Mouse (Mus musculus) right cerebral cortex, adult 18-20 months (tissue): ENCODE data around the gene Rps18.
A peak's percentile ranks its signal among the peaks of the same experiment; 100 is the strongest.
"Not testable (repeated sequence)": the region's sequence is repeated elsewhere in the genome, so short reads cannot be mapped to it uniquely, and the experiment has no call there.

Experiments
- DNase-seq: peaks from one replicate; pipeline ENCODE4 v3.0.0; 2022; ENCODE audit warnings: mixed read lengths

Rps18 gene

GRCm38 (mm10) chr17:33965846-33966550, 10.2 kb upstream of the Rps18 start:
- no peak for DNase-seq

- no peak for DNase-seq
Observed at GRCm38 (mm10) chr17:33965082-33965845, 9.5 kb upstream of the Rps18 start.

GRCm38 (mm10) chr17:33962876-33963275, 7.1 kb upstream of the Rps18 start:
- DNase-seq, result no peak

- no peak for DNase-seq
Observed at GRCm38 (mm10) chr17:33959948-33960347, 4.1 kb upstream of the Rps18 start.

GRCm38 (mm10) chr17:33959135-33959534, 3.3 kb upstream of the Rps18 start:
- no peak for DNase-seq

GRCm38 (mm10) chr17:33958451-33958850, 2.6 kb upstream of the Rps18 start:
- DNase-seq, result no peak

GRCm38 (mm10) chr17:33957493-33957892, 1.7 kb upstream of the Rps18 start:
- DNase-seq, result no peak

- DNase-seq, result no peak
Observed at GRCm38 (mm10) chr17:33956336-33956735, 535 bp upstream of the Rps18 start.

GRCm38 (mm10) chr17:33954646-33955554, 901 bp downstream of the Rps18 start:
- DNase-seq, result no peak

- DNase-seq, result no peak
Observed at GRCm38 (mm10) chr17:33953961-33954565, 1.7 kb downstream of the Rps18 start.

GRCm38 (mm10) chr17:33953310-33953709, 2.5 kb downstream of the Rps18 start:
- DNase-seq, result no peak

- DNase-seq, result no peak
Observed at GRCm38 (mm10) chr17:33952879-33953278, 2.9 kb downstream of the Rps18 start.

GRCm38 (mm10) chr17:33952015-33952414, 3.8 kb downstream of the Rps18 start:
- DNase-seq, result not testable (repeated sequence)

- peak; percentile 79 for DNase-seq
Observed at GRCm38 (mm10) chr17:33951021-33951946, 4.5 kb downstream of the Rps18 start, which contains the start of gene B3galt4. Gene B3galt4 (minus strand): TSS chr17:33951488.

- DNase-seq, result no peak
Observed at GRCm38 (mm10) chr17:33950131-33950625, 5.6 kb downstream of the Rps18 start.

- no peak for DNase-seq
Observed at GRCm38 (mm10) chr17:33948905-33949537, 6.8 kb downstream of the Rps18 start.

GRCm38 (mm10) chr17:33948090-33948904, 7.5 kb downstream of the Rps18 start:
- DNase-seq, result no peak

GRCm38 (mm10) chr17:33947430-33948089, 8.2 kb downstream of the Rps18 start:
- DNase-seq, result no peak

- no peak for DNase-seq
Observed at GRCm38 (mm10) chr17:33943454-33943853, 12.3 kb downstream of the Rps18 start.
